Mouse (Mus musculus) thymus, adult 2 months (tissue): ENCODE measurements around the gene Dock1.

ENCODE experiments used
- CTCF ChIP-seq: fragments of 200-500 bp; IDR thresholded peaks from 2 replicates; pipeline ENCODE4 v1.5.1; 2012; ENCODE audit warnings: mild to moderate bottlenecking, control low read depth, low read length, moderate library complexity, borderline replicate concordance; ENCODE audit not compliant: control insufficient read depth, poor library complexity, insufficient read depth; ENCODE audit errors: extremely low read depth
- POLR2A ChIP-seq: fragments of 200-500 bp; IDR thresholded peaks from 2 replicates; pipeline ENCODE4 v1.6.1; 2012; ENCODE audit warnings: mild to moderate bottlenecking, low read length, control low read depth, moderate library complexity; ENCODE audit not compliant: control insufficient read depth, poor library complexity, insufficient read depth; ENCODE audit errors: extremely low read depth

GRCm38 (mm10) chr7:135049416-135049815, 379.0 kb downstream of the Dock1 start:
- TF ChIP-seq POLR2A: no peak
- no peak for TF ChIP-seq CTCF
